Mouse (Mus musculus) midbrain, postnatal 0 days (tissue): ENCODE measurements around the gene Fbxo17. TPM values are rescaled to one million over a fixed set of nuclear protein-coding genes. Genes with fewer than 3 reads are reported as not detected.

ENCODE experiments used
- ATAC-seq: fragments of 200-750 bp; cut with Nextera tagmentation; 2 replicates; pipeline ENCODE4 v1.8.0; 2017; ENCODE audit warnings: moderate number of reproducible peaks, mild to moderate bottlenecking, moderate TSS enrichment, moderate library complexity; ENCODE audit not compliant: low FRiP score
- DNase-seq: peaks from one replicate; pipeline ENCODE4 v3.0.0-alpha.2; 2015; ENCODE audit warnings: low spot score
- H3K27ac ChIP-seq: fragments of 300-500 bp; sonication (generic); 2 replicates; pipeline ENCODE4 v1.5.1; 2014; ENCODE audit warnings: low read depth, mild to moderate bottlenecking, low read length, mixed read lengths
- H3K27me3 ChIP-seq: fragments of 300-500 bp; sonication (generic); 2 replicates; pipeline ENCODE4 v1.6.1; 2014; ENCODE audit warnings: low read length, control low read depth, mixed read lengths; ENCODE audit not compliant: insufficient read depth
- H3K36me3 ChIP-seq: fragments of 300-500 bp; sonication (generic); 2 replicates; pipeline ENCODE4 v1.6.1; 2014; ENCODE audit warnings: low read length, control low read depth, mixed read lengths; ENCODE audit not compliant: insufficient read depth
- H3K4me1 ChIP-seq: fragments of 300-500 bp; sonication (generic); 2 replicates; pipeline ENCODE4 v1.6.1; 2014; ENCODE audit warnings: mild to moderate bottlenecking, control low read depth, antibody characterized with exemption, low read length, mixed read lengths; ENCODE audit not compliant: insufficient read depth
- H3K4me2 ChIP-seq: fragments of 300-500 bp; sonication (generic); 2 replicates; pipeline ENCODE4 v1.6.1; 2014; ENCODE audit warnings: low read depth, mild to moderate bottlenecking, low read length, mixed read lengths; ENCODE audit not compliant: poor library complexity, severe bottlenecking
- H3K4me3 ChIP-seq: fragments of 300-500 bp; sonication (generic); 2 replicates; pipeline ENCODE4 v1.5.1; 2014; ENCODE audit warnings: low read depth, mild to moderate bottlenecking, low read length, moderate library complexity
- H3K9ac ChIP-seq: fragments of 300-500 bp; sonication (generic); replicated peaks from 2 replicates; pipeline ENCODE4 v1.6.1; 2014; ENCODE audit warnings: mild to moderate bottlenecking, low read length, moderate library complexity, mixed read lengths; ENCODE audit not compliant: poor library complexity, severe bottlenecking
- H3K9me3 ChIP-seq: fragments of 300-500 bp; sonication (generic); 2 replicates; pipeline ENCODE4 v1.6.1; 2016; ENCODE audit warnings: low read length, control low read depth
- CTCF ChIP-seq: IDR thresholded peaks from 2 replicates; pipeline ENCODE4 v1.5.1; 2016; ENCODE audit warnings: antibody characterized with exemption, mild to moderate bottlenecking
- WGBS: fragments of 180-500 bp; shearing (Covaris S2); extraction: QIAGEN DNeasy Blood & Tissue Kit; methylation state at CpG from one replicate; pipeline ENCODE4 v1.1.7; 2014; 5-methylcytosine and 5-hydroxymethylcytosine counted together
- polyA plus RNA-seq: library from polyadenylated mRNA; unstranded; fragments of >200 nt; fragmentation: Nextera tagmentation; extraction: Ambion mirVana; gene quantifications from 2 replicates; pipeline ENCODE4 v1.2.1, GENCODE M21; 2015
- total RNA-seq: library from RNA; depleted of rRNA; stranded (reverse); fragments of >200 nt; gene quantifications from 2 replicates; pipeline ENCODE4 v1.2.3, GENCODE M21; 2014; rRNA removed

Gene Fbxo17
- total and polyA plus RNA-seq, 2 experiments from 2014 or later = 2.8 to 5.5 TPM

DNA sequence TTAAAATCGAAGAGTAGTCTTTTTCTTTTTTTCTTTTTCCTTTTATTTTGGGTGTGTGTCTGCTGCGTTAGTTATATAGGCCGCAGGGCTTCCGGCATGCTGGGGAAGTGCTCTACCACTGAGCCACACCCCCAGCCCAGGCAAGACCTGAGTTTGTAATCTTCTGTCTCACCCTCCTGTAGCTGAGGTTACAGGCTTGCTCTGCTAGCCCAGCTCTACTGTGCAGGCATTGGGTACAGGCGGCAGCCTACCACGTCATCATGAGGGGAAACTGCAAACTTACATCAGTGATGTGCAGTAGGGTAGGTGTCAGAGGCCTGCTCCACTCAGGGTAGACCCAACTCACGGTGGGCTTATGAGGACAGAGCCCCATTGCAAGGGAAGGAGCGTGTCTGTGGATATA lies 64.7 kb downstream of the Fbxo17 start:
- Histone ChIP-seq H3K36me3 (peaks cover 36% of the 10 kb centered on the region), H3K4me2 (no peak overlapping the region), H3K9me3 (no peaks in the 10 kb centered on the region), H3K27me3 (no peaks in the 10 kb centered on the region), H3K9ac (no peak overlapping the region), H3K4me1 (0 out of 2 replicates have a peak, but pooled peaks cover 3% of the 10 kb centered on the region), H3K27ac (no peak overlapping the region), H3K4me3 (no peak overlapping the region)
- TF ChIP-seq CTCF = no peak
- ATAC-seq = no peak
- DNase-seq = no peak
- WGBS = 86% methylated on average over 8 of the region's 8 CpGs

DNA sequence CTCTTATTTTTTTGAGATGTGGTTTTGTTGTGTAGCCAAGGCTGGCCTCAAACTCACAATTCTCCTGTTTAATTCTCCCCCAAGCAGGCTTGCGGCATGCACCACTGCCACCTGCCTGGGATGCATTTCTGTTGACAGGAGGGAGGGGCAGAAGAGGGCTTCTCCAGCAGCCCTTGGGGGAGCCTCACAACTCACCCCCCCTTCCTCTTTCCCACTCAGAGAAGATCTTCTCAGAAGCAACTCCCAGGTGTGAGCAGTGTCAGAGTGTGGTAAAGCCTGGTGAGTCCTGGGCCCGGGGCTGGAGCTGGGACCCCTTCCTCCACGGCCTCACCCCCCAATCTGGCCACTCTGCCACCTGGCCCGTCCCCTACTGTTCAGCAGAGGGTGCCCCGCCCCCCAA lies 68.6 kb downstream of the Fbxo17 start:
- TF ChIP-seq CTCF = no peak
- Histone ChIP-seq H3K36me3 (peaks cover 33% of the 10 kb centered on the region), H3K27me3 (no peaks in the 10 kb centered on the region), H3K4me1 (0 out of 2 replicates have a peak, but pooled peaks cover 3% of the 10 kb centered on the region), H3K4me3 (no peak overlapping the region), H3K4me2 (no peak overlapping the region), H3K9me3 (no peaks in the 10 kb centered on the region), H3K27ac (no peak overlapping the region), H3K9ac (no peak overlapping the region)
- WGBS = 79% methylated on average over 5 of the region's 5 CpGs
- DNase-seq (no peak), ATAC-seq (no peak)

Other genes starting within 250 kb of the Fbxo17 start
- gene Ifnl2, start 206.3 kb upstream of the Fbxo17 start, total RNA-seq = not detected in 2 replicates
- not detected in 2 replicates for gene Ifnl2, start 206.3 kb upstream of the Fbxo17 start, polyA plus RNA-seq
- gene Ifnl3, start 194.0 kb upstream of the Fbxo17 start, total RNA-seq = not detected in 2 replicates
- not detected in 2 replicates for gene Ifnl3, start 194.0 kb upstream of the Fbxo17 start, polyA plus RNA-seq
- gene Sycn, start 175.9 kb upstream of the Fbxo17 start, total RNA-seq = not detected in 2 replicates
- not detected in 2 replicates for gene Sycn, start 175.9 kb upstream of the Fbxo17 start, polyA plus RNA-seq
- 1.4 TPM in 1 of 2 replicates, not detected in the other for gene Nccrp1, start 169.6 kb upstream of the Fbxo17 start, total RNA-seq
- 0.16 and 0.47 TPM in 2 replicates for gene Nccrp1, start 169.6 kb upstream of the Fbxo17 start, polyA plus RNA-seq
- 48.2 and 56.0 TPM in 2 replicates for gene Samd4b, start 118.7 kb upstream of the Fbxo17 start, total RNA-seq
- gene Samd4b, start 118.7 kb upstream of the Fbxo17 start, polyA plus RNA-seq = 17.6 and 19.2 TPM in 2 replicates
- gene Pak4, start 118.6 kb upstream of the Fbxo17 start, total RNA-seq = 13.3 and 19.8 TPM in 2 replicates
- 8.9 and 9.6 TPM in 2 replicates for gene Pak4, start 118.6 kb upstream of the Fbxo17 start, polyA plus RNA-seq
- gene Acp7, start 85.5 kb upstream of the Fbxo17 start, total RNA-seq = 1.3 and 2.6 TPM in 2 replicates
- gene Acp7, start 85.5 kb upstream of the Fbxo17 start, polyA plus RNA-seq = 0.22 and 0.55 TPM in 2 replicates
- gene Fbxo27, start 24.0 kb upstream of the Fbxo17 start, total RNA-seq = 7.4 and 8.2 TPM in 2 replicates
- gene Fbxo27, start 24.0 kb upstream of the Fbxo17 start, polyA plus RNA-seq = 10.4 and 12.2 TPM in 2 replicates
- 48.6 and 67.5 TPM in 2 replicates for gene Mrps12, start 25.0 kb downstream of the Fbxo17 start, total RNA-seq
- gene Mrps12, start 25.0 kb downstream of the Fbxo17 start, polyA plus RNA-seq = 97.3 and 106 TPM in 2 replicates
- gene Sars2, start 25.2 kb downstream of the Fbxo17 start, total RNA-seq = 17.8 and 18.6 TPM in 2 replicates
- 16.2 and 19.3 TPM in 2 replicates for gene Sars2, start 25.2 kb downstream of the Fbxo17 start, polyA plus RNA-seq
- not detected in 2 replicates for gene Ccer2, start 39.4 kb downstream of the Fbxo17 start, total RNA-seq
- gene Ccer2, start 39.4 kb downstream of the Fbxo17 start, polyA plus RNA-seq = 1.4 and 1.8 TPM in 2 replicates
- gene Sirt2, start 49.9 kb downstream of the Fbxo17 start, total RNA-seq = 64.8 and 85.9 TPM in 2 replicates
- gene Sirt2, start 49.9 kb downstream of the Fbxo17 start, polyA plus RNA-seq = 111 and 120 TPM in 2 replicates
- 18.3 and 19.7 TPM in 2 replicates for gene Nfkbib, start 50.7 kb downstream of the Fbxo17 start, total RNA-seq
- gene Nfkbib, start 50.7 kb downstream of the Fbxo17 start, polyA plus RNA-seq = 58.5 and 65.3 TPM in 2 replicates
- gene Rinl, start 72.2 kb downstream of the Fbxo17 start, total RNA-seq = 0.80 and 1.0 TPM in 2 replicates
- gene Rinl, start 72.2 kb downstream of the Fbxo17 start, polyA plus RNA-seq = 1.9 TPM in 2 replicates
- gene Hnrnpl, start 91.7 kb downstream of the Fbxo17 start, total RNA-seq = 253 and 265 TPM in 2 replicates
- 146 and 175 TPM in 2 replicates for gene Hnrnpl, start 91.7 kb downstream of the Fbxo17 start, polyA plus RNA-seq
- gene Ech1, start 108.4 kb downstream of the Fbxo17 start, total RNA-seq = 89.3 and 104 TPM in 2 replicates
- gene Ech1, start 108.4 kb downstream of the Fbxo17 start, polyA plus RNA-seq = 103 and 107 TPM in 2 replicates
- 3.4 and 3.5 TPM in 2 replicates for gene Lgals4, start 117.0 kb downstream of the Fbxo17 start, total RNA-seq
- gene Lgals4, start 117.0 kb downstream of the Fbxo17 start, polyA plus RNA-seq = 4.8 and 5.1 TPM in 2 replicates
- 0.38 and 12.5 TPM in 2 replicates for gene Lgals7, start 147.0 kb downstream of the Fbxo17 start, total RNA-seq
- gene Lgals7, start 147.0 kb downstream of the Fbxo17 start, polyA plus RNA-seq = 3.8 and 4.8 TPM in 2 replicates
- gene Capn12, start 164.6 kb downstream of the Fbxo17 start, total RNA-seq = 0.38 and 0.57 TPM in 2 replicates
- 0.26 and 0.41 TPM in 2 replicates for gene Capn12, start 164.6 kb downstream of the Fbxo17 start, polyA plus RNA-seq
- gene Actn4, start 245.5 kb downstream of the Fbxo17 start, total RNA-seq = 74.7 and 86.9 TPM in 2 replicates
- gene Actn4, start 245.5 kb downstream of the Fbxo17 start, polyA plus RNA-seq = 101 and 105 TPM in 2 replicates